Mouse (Mus musculus): ENCODE data around the gene Vps13d.

Vps13d gene

DNA sequence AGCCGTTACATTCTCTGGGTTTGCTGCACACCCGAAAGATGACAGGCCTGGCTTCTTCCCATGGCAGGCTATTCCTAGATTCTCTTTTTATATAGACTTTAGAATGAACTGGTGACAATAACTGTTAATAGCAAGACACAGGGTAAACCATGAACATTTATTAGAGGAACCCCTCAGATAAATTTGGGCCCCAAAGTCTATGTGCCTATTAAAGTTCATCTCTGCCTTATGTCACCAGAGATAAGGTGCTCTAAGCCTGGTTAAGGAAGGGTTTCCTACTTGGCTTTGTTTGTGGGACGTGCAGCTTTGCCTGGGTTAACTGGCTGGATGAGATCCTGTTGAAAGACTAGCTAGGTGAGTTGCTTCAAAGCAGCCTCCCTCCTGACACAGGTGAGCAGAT lies 159.4 kb downstream of the Vps13d start:
- DNase-seq (ENCODE audit: low read depth, low spot score), result no peak

DNA sequence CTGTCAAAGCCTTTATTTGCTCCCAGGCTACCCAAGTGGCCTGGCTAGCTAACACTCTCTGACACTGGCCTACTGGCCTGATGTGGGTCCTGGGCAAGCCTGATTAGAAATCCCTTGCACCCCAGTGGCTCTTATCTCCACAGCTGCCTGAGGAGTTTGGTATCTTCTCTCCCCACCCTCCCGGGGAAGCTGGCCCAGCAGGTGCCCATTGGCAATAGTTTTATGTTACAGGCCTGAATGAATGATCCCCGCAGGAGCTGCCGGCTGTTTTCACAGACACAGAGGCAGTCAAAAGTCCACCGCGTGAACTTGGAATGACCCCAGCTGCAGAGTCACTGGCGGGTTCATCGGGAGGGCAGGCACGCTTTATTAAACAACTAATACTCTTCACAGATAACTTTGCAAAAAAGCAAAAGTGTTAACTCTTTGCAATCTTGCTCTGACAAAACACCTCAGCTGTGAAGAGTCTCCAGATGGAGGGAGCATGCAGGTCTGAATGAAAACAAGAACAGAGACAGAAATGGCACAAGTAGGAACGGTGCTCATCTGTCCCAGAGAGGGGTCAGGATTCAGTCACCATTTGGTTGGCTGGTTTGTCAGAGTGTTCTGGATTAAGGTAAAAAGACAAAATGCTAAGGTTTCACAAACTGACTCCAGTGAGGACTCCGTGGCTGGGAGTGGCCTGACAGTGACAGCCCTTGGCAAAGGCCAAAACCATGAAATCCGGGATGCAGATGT lies 160.1 kb downstream of the Vps13d start:
- DNase-seq (ENCODE audit: low read depth, low spot score), result no peak

- DNase-seq (ENCODE audit: low read depth, low spot score), result no peak
These were observed 161.4 kb downstream of the Vps13d start for GRCm38 (mm10) chr4:145033392-145033791.

DNA sequence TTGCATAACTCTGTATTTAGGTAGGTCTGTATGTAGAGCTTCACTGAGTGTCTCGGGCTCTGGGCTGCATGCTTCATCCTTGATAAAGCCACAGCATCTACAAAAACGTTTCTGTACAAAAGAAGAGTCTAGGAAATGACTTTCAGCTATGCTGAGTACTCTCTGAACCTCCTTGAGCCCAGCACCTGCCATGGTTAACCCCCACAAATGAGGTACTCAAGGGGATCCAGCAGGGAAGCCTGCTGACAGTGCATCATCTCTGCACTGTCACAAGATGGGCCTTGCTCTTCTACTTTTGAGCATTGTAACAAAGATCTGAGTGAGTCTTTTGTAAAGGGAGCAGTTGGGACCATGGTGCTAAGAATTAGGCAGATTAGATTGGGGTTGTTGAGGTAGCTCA lies 162.2 kb downstream of the Vps13d start:
- no peak for DNase-seq (ENCODE audit: low read depth, low spot score)

DNA sequence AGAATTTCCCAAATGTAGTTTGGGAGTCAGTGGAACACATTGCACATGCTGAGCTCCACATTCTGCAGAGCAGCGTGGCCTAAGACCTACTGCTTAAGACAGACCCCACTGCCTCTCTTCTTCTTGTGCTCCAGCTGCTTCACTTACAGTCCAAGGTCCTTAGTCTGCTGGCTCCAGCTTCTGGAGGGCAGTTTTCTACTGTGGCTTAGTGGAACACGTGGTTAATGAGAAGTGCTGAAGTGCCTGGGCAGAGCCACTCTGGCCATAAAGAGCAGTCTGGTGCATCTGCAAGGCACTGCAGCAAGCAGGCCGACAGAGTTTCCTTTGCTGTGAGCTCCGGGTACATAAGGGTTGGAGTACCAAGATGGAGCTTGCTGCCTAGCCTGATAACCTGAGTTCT lies 163.3 kb downstream of the Vps13d start:
- DNase-seq (ENCODE audit: low read depth, low spot score), result no peak

DNA sequence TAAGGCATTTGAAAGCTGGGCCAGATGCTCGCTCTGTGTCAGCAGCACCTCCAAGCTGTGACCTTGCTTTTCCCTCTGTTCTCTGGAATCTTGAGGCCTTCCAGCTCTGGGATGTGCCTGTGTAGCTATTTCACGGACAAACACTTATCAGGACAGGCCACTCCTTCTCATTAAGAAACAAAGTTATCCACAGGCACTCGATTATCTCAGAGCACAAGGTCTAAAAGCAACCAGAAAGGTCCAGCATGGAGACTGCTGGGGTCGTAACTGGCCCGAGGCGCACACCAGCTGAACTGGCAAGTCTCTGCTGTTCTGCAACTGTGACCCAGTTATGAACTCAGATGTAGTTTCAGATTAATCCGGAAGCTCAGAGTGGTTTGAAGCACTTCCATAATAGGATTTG lies 168.4 kb downstream of the Vps13d start:
- no peak for DNase-seq (ENCODE audit: low read depth, low spot score)

- DNase-seq (ENCODE audit: low read depth, low spot score), result no peak
These were observed 169.4 kb downstream of the Vps13d start for GRCm38 (mm10) chr4:145025409-145025762.

- DNase-seq (ENCODE audit: low read depth, low spot score), result no peak
These were observed 170.0 kb downstream of the Vps13d start for GRCm38 (mm10) chr4:145024694-145025408.

DNA sequence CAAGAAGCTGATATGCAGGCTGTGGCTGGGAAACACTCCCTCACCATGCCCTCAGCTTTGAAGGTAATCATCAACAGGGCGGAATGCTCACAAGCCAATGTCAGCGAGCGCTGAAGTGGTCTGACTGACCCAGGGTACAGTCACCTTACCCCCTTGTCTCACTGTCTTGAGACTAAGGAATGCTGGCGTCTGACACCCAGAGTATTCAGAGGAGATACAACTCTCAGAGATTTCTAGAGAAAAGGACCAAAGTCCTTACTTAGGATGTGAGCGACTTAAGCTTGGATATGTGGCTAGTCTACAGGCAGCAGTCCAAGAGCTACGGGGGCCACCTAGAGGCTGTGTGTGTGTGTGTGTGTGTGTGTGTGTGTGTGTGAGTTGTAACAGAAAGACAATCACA lies 170.9 kb downstream of the Vps13d start:
- no peak for DNase-seq (ENCODE audit: low read depth, low spot score)

- DNase-seq (ENCODE audit: low read depth, low spot score), result no peak
These were observed 172.0 kb downstream of the Vps13d start for GRCm38 (mm10) chr4:145022815-145023214.

DNA sequence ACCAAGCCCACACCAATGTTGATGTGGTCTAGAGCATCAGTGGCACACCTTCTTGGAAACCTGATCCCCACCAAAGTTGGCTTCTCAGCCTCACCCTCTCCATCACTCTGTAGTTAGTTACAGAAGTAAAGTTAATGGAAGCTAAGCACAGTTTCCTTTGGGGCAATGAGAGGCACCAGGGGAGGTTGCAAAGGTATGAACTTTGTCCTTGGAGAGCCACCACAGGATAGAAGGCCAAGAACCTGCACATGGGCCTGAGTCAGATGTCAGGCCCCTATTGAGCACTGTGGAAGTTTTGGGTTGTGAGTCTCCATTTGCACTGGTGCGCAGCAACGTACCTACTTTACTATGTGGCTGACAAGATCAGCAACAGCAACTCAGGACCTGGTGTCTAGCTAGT lies 172.6 kb downstream of the Vps13d start:
- DNase-seq (ENCODE audit: low read depth, low spot score), result no peak

GRCm38 (mm10) chr4:145020383-145020782 lies 174.4 kb downstream of the Vps13d start:
- no peak for DNase-seq (ENCODE audit: low read depth, low spot score)

GRCm38 (mm10) chr4:145019121-145019714 lies 175.6 kb downstream of the Vps13d start:
- peak; percentile 21 for DNase-seq (ENCODE audit: low read depth, low spot score)

GRCm38 (mm10) chr4:145017745-145018144 lies 177.1 kb downstream of the Vps13d start:
- DNase-seq (ENCODE audit: low read depth, low spot score), result no peak

DNA sequence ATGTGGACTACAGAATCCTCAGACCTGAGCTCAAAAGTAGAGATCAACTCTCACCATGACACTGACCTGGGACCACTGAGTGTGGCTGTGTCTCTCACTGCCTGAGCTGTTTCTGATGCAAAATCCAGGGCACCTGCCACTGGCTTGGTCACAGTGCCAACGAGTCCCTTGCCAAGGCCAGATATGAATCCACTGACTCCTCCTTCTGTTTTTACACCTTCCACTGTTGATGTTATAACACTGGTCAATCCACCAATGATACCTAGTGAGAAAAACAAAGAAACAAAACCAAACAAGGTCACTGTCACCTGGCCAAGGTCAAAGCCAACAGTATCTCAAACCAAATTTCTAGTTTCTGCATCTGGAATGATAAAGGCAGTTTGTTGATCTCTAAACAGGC lies 178.1 kb downstream of the Vps13d start:
- DNase-seq (ENCODE audit: low read depth, low spot score), result no peak

DNA sequence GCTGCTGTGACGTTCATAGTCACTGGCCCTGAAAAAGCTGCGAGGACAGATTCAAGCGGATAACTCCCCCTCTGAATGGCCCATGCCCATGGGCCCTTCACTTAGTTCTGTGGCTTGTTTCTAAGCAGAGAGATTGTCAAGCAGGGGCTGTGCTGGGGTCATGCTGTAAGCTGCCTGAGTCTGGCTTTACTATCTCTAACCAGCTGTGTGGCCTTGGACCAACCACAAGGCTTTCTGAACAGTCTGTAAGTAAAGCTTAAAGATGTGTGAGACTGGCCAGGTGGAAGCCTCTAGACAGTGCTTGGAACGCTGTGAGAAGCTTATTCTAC lies 180.2 kb downstream of the Vps13d start:
- DNase-seq (ENCODE audit: low read depth, low spot score), result no peak

DNA sequence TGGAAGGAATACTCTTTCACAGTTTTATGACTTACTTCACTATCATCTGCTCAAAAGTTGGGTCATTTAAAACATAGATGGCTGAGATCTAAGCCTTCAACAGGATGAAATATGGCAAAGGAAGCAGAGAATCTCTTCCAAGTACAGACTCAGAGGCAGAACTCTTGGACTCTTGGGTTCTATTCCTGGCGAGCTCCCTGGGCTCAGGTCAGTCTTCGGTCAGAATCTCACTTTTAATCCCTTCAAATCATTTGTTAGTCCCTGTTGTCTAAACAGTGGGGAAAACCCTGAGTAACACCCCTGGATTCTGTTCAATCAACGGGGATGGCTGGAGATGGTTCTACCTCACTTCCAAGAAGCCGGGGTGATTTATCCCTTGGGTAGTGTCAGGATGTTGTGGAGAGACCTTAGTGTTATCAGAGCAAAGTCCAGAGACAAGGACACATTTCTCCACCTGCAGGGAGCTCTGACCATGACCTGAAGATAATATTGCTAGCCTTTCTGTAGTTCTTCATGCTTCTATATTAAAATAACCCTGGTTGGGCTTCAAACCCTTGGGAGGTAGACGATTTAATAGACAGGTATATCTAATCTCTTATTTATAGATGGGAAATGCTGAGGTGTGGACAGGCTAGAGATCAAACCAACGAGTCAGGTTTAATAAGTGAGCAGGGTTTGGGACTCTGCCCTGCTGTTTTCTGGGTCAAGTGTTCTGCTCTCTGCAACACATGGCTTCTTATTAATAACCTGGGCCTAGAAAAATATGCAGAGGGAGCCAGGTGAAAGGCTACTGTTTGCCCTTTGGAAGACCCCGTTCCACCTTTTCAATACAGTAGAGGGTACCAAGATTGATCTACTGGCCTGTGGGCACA lies 180.8 kb downstream of the Vps13d start:
- no peak for DNase-seq (ENCODE audit: low read depth, low spot score)

- no peak for DNase-seq (ENCODE audit: low read depth, low spot score)
These were observed 181.6 kb downstream of the Vps13d start for GRCm38 (mm10) chr4:145013187-145013586.

- DNase-seq (ENCODE audit: low read depth, low spot score), result no peak
These were observed 183.6 kb downstream of the Vps13d start for GRCm38 (mm10) chr4:145011156-145011555.

GRCm38 (mm10) chr4:145009934-145010333 lies 184.9 kb downstream of the Vps13d start:
- DNase-seq (ENCODE audit: low read depth, low spot score), result no peak

GRCm38 (mm10) chr4:145009437-145009836 lies 185.4 kb downstream of the Vps13d start:
- no peak for DNase-seq (ENCODE audit: low read depth, low spot score)

GRCm38 (mm10) chr4:145005943-145006545 lies 188.8 kb downstream of the Vps13d start:
- DNase-seq (ENCODE audit: low read depth, low spot score), result no peak
